Mouse (Mus musculus) heart, embryonic 11.5 days (tissue): Measurements from ENCODE around the gene Gm12355. TPM values are rescaled to one million over a fixed set of nuclear protein-coding genes. Genes with fewer than 3 reads are reported as not detected.

Experiments used
- ATAC-seq: fragments of 200-750 bp; cut with Nextera tagmentation; replicated peaks from 2 replicates; pipeline ENCODE4 v1.8.0; 2017; ENCODE audit warnings: moderate library complexity; ENCODE audit not compliant: insufficient number of reproducible peaks, low FRiP score, low TSS enrichment
- H3K27ac ChIP-seq: fragments of 300-500 bp; sonication (generic); 2 replicates; pipeline ENCODE4 v1.5.1; 2014; ENCODE audit warnings: mild to moderate bottlenecking, low read depth, low read length
- H3K27me3 ChIP-seq: fragments of 300-500 bp; sonication (generic); 2 replicates; pipeline ENCODE4 v1.6.1; 2014; ENCODE audit warnings: mild to moderate bottlenecking, low read length, mixed read lengths; ENCODE audit not compliant: control insufficient read depth, insufficient read depth
- H3K36me3 ChIP-seq: fragments of 300-500 bp; sonication (generic); 2 replicates; pipeline ENCODE4 v1.6.1; 2014; ENCODE audit warnings: mild to moderate bottlenecking, low read length, moderate library complexity, mixed read lengths; ENCODE audit not compliant: control insufficient read depth, insufficient read depth
- H3K4me1 ChIP-seq: fragments of 300-500 bp; sonication (generic); 2 replicates; pipeline ENCODE4 v1.6.1; 2014; ENCODE audit warnings: low read length; ENCODE audit not compliant: control insufficient read depth, insufficient read depth
- H3K4me2 ChIP-seq: fragments of 300-500 bp; sonication (generic); 2 replicates; pipeline ENCODE4 v1.6.1; 2014; ENCODE audit warnings: mild to moderate bottlenecking, moderate library complexity
- H3K4me3 ChIP-seq: fragments of 300-500 bp; sonication (generic); 2 replicates; pipeline ENCODE4 v1.5.1; 2014; ENCODE audit warnings: low read depth, low read length
- H3K9ac ChIP-seq: fragments of 300-500 bp; sonication (generic); 2 replicates; pipeline ENCODE4 v1.6.1; 2014; ENCODE audit warnings: mild to moderate bottlenecking, low read depth, low read length, moderate library complexity
- H3K9me3 ChIP-seq: fragments of 300-500 bp; sonication (generic); replicated peaks from 2 replicates; pipeline ENCODE4 v1.6.1; 2016; ENCODE audit warnings: low read length; ENCODE audit not compliant: control insufficient read depth
- WGBS: fragments of 180-500 bp; shearing (Covaris S2); extraction: QIAGEN DNeasy Blood & Tissue Kit; methylation state at CpG from one replicate; pipeline ENCODE4 v1.1.7; 2014; ENCODE audit not compliant: insufficient replicate concordance; 5-methylcytosine and 5-hydroxymethylcytosine counted together
- polyA plus RNA-seq: library from polyadenylated mRNA; unstranded; fragments of >200 nt; fragmentation: Nextera tagmentation; extraction: Ambion mirVana; gene quantifications from 2 replicates; pipeline ENCODE4 v1.2.1, GENCODE M21; 2014

Gm12355 gene
- polyA plus RNA-seq, 1 experiment from 2014 or later = 0.44 TPM

DNA sequence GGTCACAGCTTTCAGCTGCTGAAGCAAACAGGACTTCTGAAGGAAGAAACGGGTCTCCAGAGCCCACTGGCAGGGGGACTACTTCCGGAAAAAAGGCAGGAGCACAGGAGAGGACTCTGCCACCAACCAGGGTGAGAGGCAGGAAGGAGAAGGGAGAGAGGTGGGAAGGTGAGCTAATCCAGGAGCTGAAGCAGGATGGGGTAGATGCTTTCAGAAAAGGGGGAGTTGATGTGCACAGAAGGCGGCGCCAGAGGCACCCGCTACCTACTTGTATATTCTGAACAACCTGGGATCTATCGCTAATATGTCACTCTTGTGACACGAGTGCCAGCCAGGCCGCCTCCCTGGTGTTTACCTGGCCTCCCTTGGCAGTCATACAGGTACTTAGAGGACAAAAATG, 27.5 kb downstream of the Gm12355 start, which contains the start of gene Lrrc3c:
TSS of gene Lrrc3c (plus strand) at position 301 of the 400 bp plus-strand sequence.
- Histone ChIP-seq H3K9ac (no peak within 1 kb of the TSS), H3K27ac (no peak within 1 kb of the TSS), H3K4me3 (no peak within 1 kb of the TSS), H3K27me3 (peaks cover 24% of the 10 kb centered on the region; the same call in 1 of the 2 replicates), H3K4me2 (peak within 1 kb of the TSS; percentile 31), H3K36me3 (no peaks in the 10 kb centered on the region), H3K4me1 (peaks cover 23% of the 10 kb centered on the region), H3K9me3 (no peaks in the 10 kb centered on the region)
- ATAC-seq = no peak
- WGBS = 80% methylated on average over 8 of the region's 8 CpGs

DNA sequence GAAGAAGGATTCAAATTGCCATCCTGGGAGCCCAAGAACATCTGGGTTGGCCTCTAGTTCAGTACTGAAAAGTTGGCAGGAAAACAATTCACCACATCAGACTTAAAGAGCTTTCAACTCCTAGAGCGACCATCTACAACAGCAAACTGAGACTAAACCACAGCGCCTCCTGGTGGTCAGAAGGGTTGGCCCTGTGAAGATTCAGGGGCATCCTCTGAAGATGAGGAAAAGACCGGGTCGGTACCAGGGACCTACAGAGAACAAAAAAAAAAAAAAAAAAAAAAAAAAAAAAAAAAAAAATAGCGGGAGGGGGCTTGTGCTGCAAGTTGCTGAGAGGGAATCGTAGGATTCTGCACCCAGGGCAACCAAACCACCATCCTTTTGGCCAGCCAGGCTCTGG, 28.1 kb downstream of the Gm12355 start:
- ATAC-seq = no peak
- Histone ChIP-seq H3K27ac (no peak overlapping the region), H3K27me3 (peaks cover 24% of the 10 kb centered on the region; the same call in 1 of the 2 replicates), H3K4me3 (no peak overlapping the region), H3K36me3 (no peaks in the 10 kb centered on the region), H3K9me3 (no peaks in the 10 kb centered on the region), H3K4me2 (no peak overlapping the region), H3K9ac (no peak overlapping the region), H3K4me1 (peaks cover 24% of the 10 kb centered on the region)
- 30% methylated on average over 6 of the region's 6 CpGs for WGBS

- Histone ChIP-seq H3K9ac (no peak overlapping the region), H3K27me3 (peaks cover 21% of the 10 kb centered on the region; the same call in 1 of the 2 replicates), H3K4me3 (no peak overlapping the region), H3K27ac (no peak overlapping the region), H3K4me2 (no peak overlapping the region), H3K9me3 (no peaks in the 10 kb centered on the region), H3K4me1 (peaks cover 17% of the 10 kb centered on the region), H3K36me3 (no peaks in the 10 kb centered on the region)
- no peak for ATAC-seq
- 75% methylated on average over 3 of the region's 3 CpGs for WGBS
These were observed 29.5 kb downstream of the Gm12355 start for GRCm38 (mm10) chr11:98595955-98596354.

DNA sequence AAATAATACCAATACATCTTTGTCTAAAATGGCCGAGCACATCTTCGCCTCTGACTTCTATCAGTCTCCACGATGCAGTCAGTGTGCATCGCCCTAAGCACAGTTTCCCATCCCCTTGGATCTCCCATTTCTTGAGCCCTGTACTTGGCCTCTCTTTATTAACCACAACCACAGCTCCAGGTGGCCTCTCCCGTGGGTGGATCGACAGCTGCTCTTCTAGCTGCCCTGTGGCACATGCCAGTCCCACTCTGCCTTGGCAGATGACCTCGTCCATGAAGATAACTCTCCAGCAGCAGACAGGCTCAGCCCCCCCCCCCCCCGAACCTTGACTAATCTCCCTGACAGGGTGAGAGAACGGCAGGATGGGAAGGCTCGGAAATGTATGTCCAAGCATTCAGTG, 30.0 kb downstream of the Gm12355 start:
- no peak overlapping the region for H3K4me2 ChIP-seq
- H3K27me3 ChIP-seq = peaks cover 21% of the 10 kb centered on the region; the same call in 1 of the 2 replicates
- no peak overlapping the region for H3K4me3 ChIP-seq
- 70% methylated on average over 10 of the region's 10 CpGs for WGBS
- no peaks in the 10 kb centered on the region for H3K36me3 ChIP-seq
- peaks cover 15% of the 10 kb centered on the region for H3K4me1 ChIP-seq
- ATAC-seq = no peak
- no peak overlapping the region for H3K9ac ChIP-seq
- H3K27ac ChIP-seq = no peak overlapping the region
- no peaks in the 10 kb centered on the region for H3K9me3 ChIP-seq

- Histone ChIP-seq H3K27me3 (peaks cover 20% of the 10 kb centered on the region; the same call in 1 of the 2 replicates), H3K4me3 (no peak overlapping the region), H3K36me3 (no peaks in the 10 kb centered on the region), H3K4me2 (no peak overlapping the region), H3K9me3 (no peaks in the 10 kb centered on the region), H3K27ac (no peak overlapping the region), H3K4me1 (peaks cover 15% of the 10 kb centered on the region), H3K9ac (no peak overlapping the region)
- WGBS = 76% methylated on average over 6 of the region's 6 CpGs
- no peak for ATAC-seq
These were observed 30.4 kb downstream of the Gm12355 start for GRCm38 (mm10) chr11:98595021-98595420.

DNA sequence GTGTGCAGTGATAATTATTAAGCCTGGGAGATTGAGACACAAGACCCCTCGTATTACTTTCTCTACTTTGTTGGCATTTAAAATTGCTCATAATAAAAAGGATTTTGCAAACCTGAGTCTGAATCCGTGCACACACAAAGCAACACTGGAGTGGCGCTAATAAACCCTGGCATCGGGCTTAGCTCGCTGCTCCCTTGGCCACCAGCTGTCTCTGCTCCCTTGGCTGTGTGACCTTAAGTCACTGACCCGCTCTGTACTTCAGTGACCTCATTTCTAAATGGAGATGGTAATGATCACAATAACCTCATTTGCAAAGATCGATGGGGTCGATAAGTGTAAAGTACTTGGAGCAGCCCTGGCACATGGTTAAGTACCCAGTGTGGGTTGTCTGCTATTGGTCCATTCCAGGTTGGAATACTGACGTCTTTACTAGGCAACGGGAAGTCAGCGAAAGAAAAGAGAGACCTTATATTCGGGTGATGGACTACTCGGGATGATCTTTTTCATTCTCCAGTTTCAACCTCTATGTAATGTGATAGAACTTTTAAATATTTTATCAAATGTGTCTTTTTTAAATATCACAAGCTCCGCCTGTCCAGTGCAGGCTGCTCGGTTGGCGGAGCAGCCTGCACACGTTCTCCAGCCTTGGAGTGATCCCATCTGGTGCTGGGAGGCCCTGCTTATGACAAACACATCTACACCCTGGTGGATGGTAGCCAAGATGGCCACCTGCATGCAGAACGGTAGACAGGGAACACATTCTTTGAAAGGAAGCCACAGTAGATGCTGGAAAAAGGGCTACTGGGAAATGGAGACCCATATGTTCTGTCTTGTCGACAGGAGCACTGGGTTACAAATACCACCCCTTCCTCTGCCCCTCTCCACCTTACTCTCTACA, 34.7 kb downstream of the Gm12355 start:
- no peaks in the 10 kb centered on the region for H3K27me3 ChIP-seq
- ATAC-seq = no peak
- no peak overlapping the region for H3K4me2 ChIP-seq
- H3K9ac ChIP-seq = no peak overlapping the region
- H3K27ac ChIP-seq = no peak overlapping the region
- peaks cover 33% of the 10 kb centered on the region for H3K4me1 ChIP-seq
- H3K4me3 ChIP-seq = no peak overlapping the region
- 78% methylated on average over 19 of the region's 19 CpGs for WGBS
- H3K36me3 ChIP-seq = no peaks in the 10 kb centered on the region
- H3K9me3 ChIP-seq = no peaks in the 10 kb centered on the region

- 69% methylated on average over 8 of the region's 8 CpGs for WGBS
- Histone ChIP-seq H3K36me3 (no peaks in the 10 kb centered on the region), H3K9ac (peak overlapping the region; percentile 12; the same call in 1 of the 2 replicates), H3K4me1 (peaks cover 48% of the 10 kb centered on the region), H3K4me3 (no peak overlapping the region), H3K27me3 (no peaks in the 10 kb centered on the region), H3K4me2 (peak overlapping the region; percentile 81), H3K9me3 (no peaks in the 10 kb centered on the region), H3K27ac (peak overlapping the region; percentile 96)
- no peak for ATAC-seq
These were observed 36.2 kb downstream of the Gm12355 start for GRCm38 (mm10) chr11:98589306-98589705.

GRCm38 (mm10) chr11:98588833-98589281, 36.6 kb downstream of the Gm12355 start:
- no peak for ATAC-seq
- peak overlapping the region; percentile 81 for H3K4me2 ChIP-seq

More at GRCm38 (mm10) chr11:98588833-98589281, 36.6 kb downstream of the Gm12355 start:
- WGBS = 32% methylated on average over 6 of the region's 6 CpGs
- Histone ChIP-seq H3K27me3 (no peaks in the 10 kb centered on the region), H3K4me1 (peaks cover 52% of the 10 kb centered on the region), H3K27ac (peak overlapping the region; percentile 96), H3K9ac (peak overlapping the region; percentile 12; the same call in 1 of the 2 replicates), H3K9me3 (no peaks in the 10 kb centered on the region), H3K4me3 (peak overlapping the region; percentile 97), H3K36me3 (no peaks in the 10 kb centered on the region)
